Mouse (Mus musculus) cerebellum, adult 2 months (tissue): ENCODE measurements at regions not wholly inside any gene's neighbourhood (a gene's known extent, or its start where the extent isn't known, plus 50 kb on each side); places are given as distances from the start of the nearest gene placed in this dataset.

Experiments used
- CTCF ChIP-seq: fragments of 200-500 bp; IDR thresholded peaks from 2 replicates; pipeline ENCODE4 v1.5.1; 2011; ENCODE audit warnings: low read depth, mild to moderate bottlenecking, control low read depth, low read length, moderate library complexity, borderline replicate concordance; ENCODE audit not compliant: insufficient read depth
- POLR2A ChIP-seq: fragments of 200-500 bp; IDR thresholded peaks from 2 replicates; pipeline ENCODE4 v1.6.1; 2011; ENCODE audit warnings: low read length, control low read depth, borderline replicate concordance; ENCODE audit not compliant: insufficient read depth

DNA sequence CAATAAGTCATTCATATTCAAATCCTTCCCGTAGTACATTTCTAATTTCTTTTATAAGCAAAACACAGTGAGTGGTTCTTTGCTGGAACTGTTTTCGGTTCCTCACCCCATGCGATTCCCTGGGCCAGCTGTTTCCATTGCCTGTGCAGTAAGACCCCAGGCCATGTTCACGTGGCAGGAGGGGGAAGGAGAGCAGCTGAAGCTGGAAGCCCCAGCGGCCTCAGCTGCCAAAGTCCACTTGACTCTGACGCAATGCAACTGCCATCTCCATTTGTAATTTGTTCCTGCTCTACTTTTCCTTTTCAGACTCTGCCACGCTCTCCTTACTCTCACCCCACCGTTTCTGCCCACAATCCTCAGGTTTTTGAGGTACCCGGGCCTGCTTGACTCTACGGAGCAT lies 91.1 kb upstream of the Agtr2 start:
- no peak for TF ChIP-seq CTCF
- no peak for TF ChIP-seq POLR2A
